Mouse (Mus musculus) CH12.LX (cell line): ENCODE data around the gene Hoxd3. TPM values are rescaled to one million over a fixed set of nuclear protein-coding genes. Genes with fewer than 3 reads are reported as not detected.

Source experiments
- DNase-seq: peaks from one replicate; pipeline ENCODE4 v3.0.0-alpha.2; 2013; ENCODE audit errors: extremely low read depth
- H3K27ac ChIP-seq: 2 replicates; pipeline ENCODE4 v1.5.1; 2012; ENCODE audit warnings: low read depth, mild to moderate bottlenecking, control low read depth, moderate library complexity; ENCODE audit not compliant: insufficient read depth
- H3K27me3 ChIP-seq: replicated peaks from 2 replicates; pipeline ENCODE3; 2012; ENCODE audit warnings: inconsistent platforms
- H3K36me3 ChIP-seq, 2 experiments: replicated peaks in 1 of 2; 2 replicates each; pipeline versions ENCODE3 to v1.6.1; 2012; ENCODE audit warnings: inconsistent platforms in 1 of 2, low read length in 1 of 2, mild to moderate bottlenecking in 1 of 2, mixed read lengths in 1 of 2, moderate library complexity in 1 of 2; ENCODE audit not compliant: control insufficient read depth in 1 of 2, insufficient read depth in 1 of 2
- H3K4me1 ChIP-seq, 2 experiments: 2 replicates each; pipeline ENCODE4 v1.6.1; 2012; ENCODE audit warnings: inconsistent platforms in 1 of 2, moderate library complexity in 1 of 2; ENCODE audit not compliant: insufficient read depth in 2 of 2, control insufficient read depth in 1 of 2
- H3K4me2 ChIP-seq: 2 replicates; pipeline ENCODE4 v1.6.1; 2012; ENCODE audit warnings: low read depth, mild to moderate bottlenecking, control low read depth; ENCODE audit not compliant: poor library complexity, insufficient read depth, severe bottlenecking
- H3K4me3 ChIP-seq, 3 experiments: fragments of 150-350 bp in 1 of 3; sonication (generic) in 1 of 3; replicated peaks in 1 of 3; 2 replicates each; pipeline versions ENCODE3 to v1.5.1; 2011 to 2012; ENCODE audit warnings: low read depth in 2 of 3, low read length in 2 of 3, mild to moderate bottlenecking in 2 of 3, moderate library complexity in 2 of 3, control low read depth in 1 of 3, improper control_type of control experiment in 1 of 3, inconsistent platforms in 1 of 3, mixed read lengths in 1 of 3; ENCODE audit not compliant: poor library complexity in 1 of 3
- H3K79me2 ChIP-seq: replicated peaks from 2 replicates; pipeline ENCODE4 v1.6.1; 2012; ENCODE audit warnings: mild to moderate bottlenecking, moderate library complexity; ENCODE audit not compliant: control insufficient read depth, poor library complexity, insufficient read depth, severe bottlenecking; ENCODE audit errors: extremely low read depth
- H3K9ac ChIP-seq: 2 replicates; pipeline ENCODE4 v1.6.1; 2012; ENCODE audit warnings: low read depth, mild to moderate bottlenecking, control low read depth, moderate library complexity; ENCODE audit not compliant: insufficient read depth
- H3K9me3 ChIP-seq: replicated peaks from 2 replicates; pipeline ENCODE3; 2012; ENCODE audit warnings: low read length, inconsistent platforms, mixed read lengths
- BHLHE40 ChIP-seq: IDR thresholded peaks from 2 replicates; pipeline ENCODE4 v1.6.1; 2011; ENCODE audit warnings: mild to moderate bottlenecking, low read depth, low read length, improper control_type of control experiment
- CHD1 ChIP-seq: IDR thresholded peaks from 2 replicates; pipeline ENCODE4 v1.6.1; 2012; ENCODE audit warnings: low read depth, low read length, improper control_type of control experiment, inconsistent platforms
- CTCF ChIP-seq, 2 experiments: IDR thresholded peaks in 1 of 2; conservative IDR thresholded peaks in 1 of 2; 2 replicates each; pipeline ENCODE4 v1.5.1; 2011 to 2012; ENCODE audit warnings: low read depth in 2 of 2, low read length in 2 of 2, improper control_type of control experiment in 1 of 2, inconsistent platforms in 1 of 2, mild to moderate bottlenecking in 1 of 2, moderate library complexity in 1 of 2
- E2F4 ChIP-seq: IDR thresholded peaks from 2 replicates; pipeline ENCODE4 v1.6.1; 2011; ENCODE audit warnings: low read depth, low read length, improper control_type of control experiment; ENCODE audit not compliant: insufficient replicate concordance
- ELF1 ChIP-seq: IDR thresholded peaks from 2 replicates; pipeline ENCODE4 v1.6.1; 2014; ENCODE audit warnings: low read depth, mild to moderate bottlenecking, inconsistent platforms, low read length, improper control_type of control experiment
- EP300 ChIP-seq: IDR thresholded peaks from 2 replicates; pipeline ENCODE4 v1.6.1; 2011; ENCODE audit warnings: low read length, improper control_type of control experiment
- ETS1 ChIP-seq: conservative IDR thresholded peaks from 2 replicates; pipeline ENCODE4 v1.6.1; 2012; ENCODE audit warnings: low read depth, mild to moderate bottlenecking, inconsistent platforms, low read length, improper control_type of control experiment, moderate library complexity
- GABPA ChIP-seq: IDR thresholded peaks from 2 replicates; pipeline ENCODE4 v1.6.1; 2012; ENCODE audit warnings: low read depth, low read length, improper control_type of control experiment, inconsistent platforms; ENCODE audit not compliant: insufficient replicate concordance
- IRF4 ChIP-seq: IDR thresholded peaks from 2 replicates; pipeline ENCODE4 v1.6.1; 2014; ENCODE audit warnings: low read depth, mild to moderate bottlenecking, inconsistent platforms, low read length, improper control_type of control experiment
- JUND ChIP-seq: conservative IDR thresholded peaks from 2 replicates; pipeline ENCODE4 v1.6.1; 2011; ENCODE audit warnings: low read depth, low read length, improper control_type of control experiment
- MAFK ChIP-seq: IDR thresholded peaks from 2 replicates; pipeline ENCODE4 v1.6.1; 2011; ENCODE audit warnings: low read length, improper control_type of control experiment; ENCODE audit not compliant: insufficient replicate concordance
- MAX ChIP-seq: IDR thresholded peaks from 2 replicates; pipeline ENCODE4 v1.6.1; 2011; ENCODE audit warnings: low read length, improper control_type of control experiment
- MAZ ChIP-seq: IDR thresholded peaks from 2 replicates; pipeline ENCODE4 v1.6.1; 2012; ENCODE audit warnings: low read depth, mild to moderate bottlenecking, inconsistent platforms, low read length, improper control_type of control experiment, moderate library complexity
- MXI1 ChIP-seq: IDR thresholded peaks from 2 replicates; pipeline ENCODE4 v1.6.1; 2011; ENCODE audit warnings: mild to moderate bottlenecking, low read depth, low read length, improper control_type of control experiment
- NELFE ChIP-seq: IDR thresholded peaks from 2 replicates; pipeline ENCODE4 v1.6.1; 2011; ENCODE audit warnings: low read depth, low read length, improper control_type of control experiment
- NRF1 ChIP-seq: IDR thresholded peaks from 2 replicates; pipeline ENCODE4 v1.6.1; 2014; ENCODE audit warnings: low read depth, mild to moderate bottlenecking, inconsistent platforms, low read length, improper control_type of control experiment, moderate library complexity
- PAX5 ChIP-seq: IDR thresholded peaks from 2 replicates; pipeline ENCODE4 v1.6.1; 2012; ENCODE audit warnings: low read length, inconsistent platforms, mixed read lengths
- POLR2A ChIP-seq: IDR thresholded peaks from 2 replicates; pipeline ENCODE4 v1.6.1; 2011; ENCODE audit warnings: low read depth, mild to moderate bottlenecking, improper control_type of control experiment, low read length
- POLR2AphosphoS2 ChIP-seq: IDR thresholded peaks from 2 replicates; pipeline ENCODE4 v1.6.1; 2011; ENCODE audit warnings: low read depth, low read length, improper control_type of control experiment
- RAD21 ChIP-seq: IDR thresholded peaks from 2 replicates; pipeline ENCODE4 v1.6.1; 2011; ENCODE audit warnings: low read depth, mild to moderate bottlenecking, low read length, improper control_type of control experiment, moderate library complexity
- RCOR1 ChIP-seq: conservative IDR thresholded peaks from 2 replicates; pipeline ENCODE4 v1.6.1; 2012; ENCODE audit warnings: low read depth, mild to moderate bottlenecking, inconsistent platforms, low read length, improper control_type of control experiment
- SIN3A ChIP-seq: IDR thresholded peaks from 2 replicates; pipeline ENCODE4 v1.6.1; 2012; ENCODE audit warnings: low read length, improper control_type of control experiment, inconsistent platforms
- SMC3 ChIP-seq: IDR thresholded peaks from 2 replicates; pipeline ENCODE4 v1.6.1; 2011; ENCODE audit warnings: low read depth, low read length, improper control_type of control experiment
- TBP ChIP-seq: conservative IDR thresholded peaks from 2 replicates; pipeline ENCODE4 v1.6.1; 2011; ENCODE audit warnings: low read depth, low read length, improper control_type of control experiment
- TCF12 ChIP-seq: IDR thresholded peaks from 2 replicates; pipeline ENCODE4 v1.6.1; 2014; ENCODE audit warnings: low read depth, mild to moderate bottlenecking, inconsistent platforms, low read length, improper control_type of control experiment
- UBTF ChIP-seq: IDR thresholded peaks from 2 replicates; pipeline ENCODE4 v1.6.1; 2012; ENCODE audit warnings: low read depth, mild to moderate bottlenecking, inconsistent platforms, low read length, improper control_type of control experiment, moderate library complexity
- USF1 ChIP-seq: IDR thresholded peaks from 2 replicates; pipeline ENCODE4 v1.6.1; 2014; ENCODE audit warnings: low read depth, mild to moderate bottlenecking, inconsistent platforms, low read length, improper control_type of control experiment
- USF2 ChIP-seq: conservative IDR thresholded peaks from 2 replicates; pipeline ENCODE4 v1.6.1; 2011; ENCODE audit warnings: low read depth, low read length, improper control_type of control experiment
- ZC3H11A ChIP-seq: IDR thresholded peaks from 2 replicates; pipeline ENCODE4 v1.6.1; 2012; ENCODE audit warnings: low read depth, mild to moderate bottlenecking, inconsistent platforms, low read length, improper control_type of control experiment
- ZKSCAN1 ChIP-seq: IDR thresholded peaks from 2 replicates; pipeline ENCODE4 v1.6.1; 2012; ENCODE audit warnings: low read depth, inconsistent platforms, low read length, improper control_type of control experiment, borderline replicate concordance
- ZMIZ1 ChIP-seq: IDR thresholded peaks from 2 replicates; pipeline ENCODE4 v1.6.1; 2012; ENCODE audit warnings: low read depth, mild to moderate bottlenecking, inconsistent platforms, low read length, improper control_type of control experiment
- ZNF384 ChIP-seq: IDR thresholded peaks from 2 replicates; pipeline ENCODE4 v1.6.1; 2012; ENCODE audit warnings: low read depth, low read length, improper control_type of control experiment, inconsistent platforms
- dilution Hi-C: fragments of 300-500 bp; cut with MboI; formaldehyde crosslinking; loops from 2 replicates; pipeline ENCODE4 v1.14.3; 2020; ENCODE audit warnings: low sequenced_read_pairs; ENCODE audit not compliant: extremely low pct_unique_long_range_greater_than_20kb, extremely low pct_ligation_motif_present
- in situ Hi-C: fragments of 300-500 bp; cut with MboI; formaldehyde crosslinking; loops from 3 replicates; pipeline ENCODE4 v1.14.3; 2019; ENCODE audit warnings: low sequenced_read_pairs, low pct_ligation_motif_present, low pct_unique_long_range_greater_than_20kb, mixed read lengths
- polyA plus RNA-seq: library from polyadenylated mRNA; unstranded; fragments of >175 nt; gene quantifications from 2 replicates; pipeline ENCODE4 v1.2.1, GENCODE M21; 2012; ENCODE audit warnings: low read depth; ENCODE audit not compliant: insufficient read length
- total RNA-seq, 2 experiments: library from RNA; depleted of rRNA; stranded (reverse); fragments of 300-350 nt in 1 of 2; fragments of >200 nt in 1 of 2; gene quantifications; 2 replicates each; pipeline ENCODE4 v1.2.3; 2012 to 2014

The Hoxd3 gene
- total and polyA plus RNA-seq, 3 experiments: 0.12 to 1.1 TPM; not detected in 1

DNA sequence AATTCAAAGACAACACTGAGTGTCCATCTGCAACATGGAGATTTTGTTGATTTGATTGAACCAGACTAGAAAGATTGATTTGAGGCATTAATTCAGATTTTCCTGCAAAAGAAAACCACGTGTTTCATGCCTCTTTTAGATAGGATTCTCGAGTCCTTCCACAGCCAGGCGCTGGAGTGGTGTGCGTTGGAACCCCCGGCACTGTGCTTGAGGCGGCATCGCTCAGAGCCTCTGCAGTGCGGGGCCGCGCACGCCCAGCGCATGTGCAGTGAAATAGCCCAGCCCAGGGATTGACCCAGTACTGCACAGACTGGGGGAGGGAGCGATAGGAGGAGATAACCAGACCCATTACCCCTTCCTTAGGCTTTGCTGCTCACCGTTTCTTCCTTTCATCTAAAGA is 3.2 kb downstream of the Hoxd3 start:
- Histone ChIP-seq H3K27ac (no peak overlapping the region), H3K36me3 (no peaks in the 10 kb centered on the region), H3K4me3 (no peak overlapping the region), H3K9ac (no peak overlapping the region), H3K79me2 (no peaks in the 10 kb centered on the region), H3K9me3 (peaks cover 4% of the 10 kb centered on the region), H3K27me3 (no peaks in the 10 kb centered on the region), H3K4me1 (peaks cover 8 to 14% of the 10 kb centered on the region in 2 experiments; a peak in 3 of 4 replicates), H3K4me2 (no peak overlapping the region)
- in situ Hi-C loops: loop anchor here (5.0 to 25.0 kb wide), 2 partner anchors 247 to 872 kb away; no protein-coding TSS in a partner anchor
- dilution Hi-C loops: no loop called here
- DNase-seq: no peak
- TF ChIP-seq ZNF384 (no peak), TBP (no peak)

DNA sequence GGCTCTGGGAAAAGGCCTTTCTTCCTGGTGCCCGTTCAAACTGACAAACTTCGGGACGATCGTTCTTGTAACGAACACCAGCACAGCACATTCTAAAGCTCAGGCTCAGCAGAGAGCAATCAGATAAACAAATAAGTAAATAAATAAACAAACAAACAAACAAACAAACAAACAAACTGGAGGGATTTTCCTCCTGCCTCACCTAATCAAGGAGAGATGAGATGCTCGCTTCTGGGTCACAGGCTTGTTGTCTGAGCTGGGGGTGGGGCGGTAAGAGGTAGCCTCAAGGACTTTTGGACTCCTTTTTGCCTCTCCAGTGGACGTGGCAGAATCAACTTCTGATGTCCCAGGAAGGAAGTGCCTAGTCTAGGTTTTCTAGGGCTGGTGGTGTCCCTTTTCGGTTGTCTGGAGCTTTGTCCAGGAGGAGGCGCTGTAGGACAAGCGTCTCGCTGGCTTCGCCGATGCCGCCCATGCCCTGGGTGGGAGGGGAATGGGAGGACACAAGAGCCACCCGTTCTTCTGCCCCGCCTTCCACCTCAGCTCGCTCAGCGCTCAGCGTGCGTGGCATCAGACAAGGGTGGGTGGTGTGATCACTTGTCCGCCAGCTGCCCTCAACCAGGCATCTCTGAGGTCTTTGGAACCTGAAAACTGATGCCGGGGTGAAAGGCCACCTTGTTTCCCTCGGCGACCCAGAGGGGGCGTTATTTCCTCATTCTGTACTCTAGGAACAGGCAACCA is 3.9 kb downstream of the Hoxd3 start:
- Histone ChIP-seq H3K27me3 (no peaks in the 10 kb centered on the region), H3K79me2 (no peaks in the 10 kb centered on the region), H3K9ac (no peak overlapping the region), H3K4me1 (peaks cover 8 to 21% of the 10 kb centered on the region in 2 experiments), H3K4me3 (peak overlapping the region in 2 of 3 experiments; percentile 36 to 47), H3K4me2 (peak overlapping the region; percentile 67; the same call in 1 of the 2 replicates), H3K9me3 (peaks cover 4% of the 10 kb centered on the region), H3K36me3 (no peaks in the 10 kb centered on the region), H3K27ac (0 out of 2 replicates have a peak overlapping the region, but pooled peaks have one; percentile 16)
- peak; percentile 95 for DNase-seq
- dilution Hi-C loops: no loop called here
- in situ Hi-C loops: loop anchor here (5.0 to 25.0 kb wide), 2 partner anchors 247 to 872 kb away; no protein-coding TSS in a partner anchor
- TF ChIP-seq RAD21 (peak; percentile 80), POLR2A (peak; percentile 42; the same call in 1 of the 2 replicates), PAX5 (no peak), ZMIZ1 (no peak), NRF1 (no peak), TCF12 (peak; percentile 52; the same call in 1 of the 2 replicates), RCOR1 (no peak), EP300 (no peak), SMC3 (peak; percentile 92), E2F4 (no peak), SIN3A (no peak), ETS1 (no peak), USF2 (no peak), TBP (no peak), USF1 (no peak), NELFE (0 out of 2 replicates have a peak, but pooled peaks have one; percentile 28), ZC3H11A (peak; percentile 65), MAZ (no peak), POLR2AphosphoS2 (no peak), CTCF (conservative IDR thresholded peaks at IDR 0.05 in 1 of 2, IDR thresholded peaks at IDR 0.05 in 1 of 2; ENCODE audit: low read depth in 2 of 2, low read length in 2 of 2) (peak; percentile 49 to 83), GABPA (no peak), CHD1 (no peak), ELF1 (0 out of 2 replicates have a peak, but pooled peaks have one; percentile 26), MXI1 (no peak), MAFK (no peak), BHLHE40 (peak; percentile 46; the same call in 1 of the 2 replicates), UBTF (no peak), ZKSCAN1 (no peak), IRF4 (no peak; the same call in 1 of the 2 replicates), JUND (no peak), MAX (0 out of 2 replicates have a peak, but pooled peaks have one; percentile 39)
